Mouse (Mus musculus) left cerebral cortex, adult 6 months (tissue): Measurements from ENCODE around the gene Unc5a. TPM values are rescaled to one million over a fixed set of nuclear protein-coding genes. Genes with fewer than 3 reads are reported as not detected.

Source experiments
- long read RNA-seq, 2 experiments: library from polyadenylated mRNA; unstranded; transcript quantifications; one replicate each; pipeline ENCODE4 v2.0.0; 2019 to 2020
- polyA plus RNA-seq: library from polyadenylated mRNA; unstranded; fragments of <200 nt; fragmentation: Nextera tagmentation; gene quantifications from 2 replicates; pipeline ENCODE4 v1.2.3, GENCODE M21; 2021

The Unc5a gene
- 13.2 and 72.6 TPM in 2 replicates for polyA plus RNA-seq
- long read RNA-seq, experiment 1, partial matches to known transcripts, result 20 of 26 reads
- long read RNA-seq, experiment 1, other reads (novel, unspliced or antisense), result 4 of 26 reads
- long read RNA-seq, experiment 2, partial matches to known transcripts, result 15 of 16 reads
- long read RNA-seq, experiment 2, other reads (novel, unspliced or antisense), result 1 of 16 reads

GRCm38 (mm10) chr13:54948531-54949493 is at the start of gene Unc5a:
Gene Unc5a, plus strand, starts transcription at chr13:54949411.

GRCm38 (mm10) chr13:55021194-55021779 is 72.1 kb downstream of the Unc5a start, which contains the start of gene Hk3:
Gene Hk3, minus strand, starts transcription at chr13:55021385.

Other genes with a start within 250 kb of the Unc5a start
- 0.27 and 0.29 TPM in 2 replicates for gene Cdhr2, start 247.9 kb upstream of the Unc5a start, polyA plus RNA-seq
- gene Gprin1, start 199.5 kb upstream of the Unc5a start, polyA plus RNA-seq, result 9.8 and 42.2 TPM in 2 replicates
- 50.2 and 213 TPM in 2 replicates for gene Sncb, start 182.8 kb upstream of the Unc5a start, polyA plus RNA-seq
- not detected in 2 replicates for gene Eif4e1b, start 165.4 kb upstream of the Unc5a start, polyA plus RNA-seq
- gene Tspan17, start 160.0 kb upstream of the Unc5a start, polyA plus RNA-seq, result 148 and 156 TPM in 2 replicates
- 0.49 and 0.89 TPM in 2 replicates for gene Hk3, start 72.0 kb downstream of the Unc5a start, polyA plus RNA-seq
- gene Uimc1, start 150.9 kb downstream of the Unc5a start, polyA plus RNA-seq, result 8.5 and 9.3 TPM in 2 replicates
- gene Zfp346, start 155.9 kb downstream of the Unc5a start, polyA plus RNA-seq, result 7.2 and 11.0 TPM in 2 replicates
- not detected in 2 replicates for gene Gm17617, start 184.1 kb downstream of the Unc5a start, polyA plus RNA-seq
- gene Fgfr4, start 203.2 kb downstream of the Unc5a start, polyA plus RNA-seq, result 0.04 and 0.18 TPM in 2 replicates